Mouse (Mus musculus): ENCODE measurements around the gene Ilf2. TPM values are rescaled to one million over a fixed set of nuclear protein-coding genes. Genes with fewer than 3 reads are reported as not detected.
A peak's percentile ranks its signal among the peaks of the same experiment; 100 is the strongest.

Gene Ilf2
- total RNA-seq, 2 experiments from 2014 or later: 29.6 to 32.2 TPM

- intact Hi-C loops (cut with DNase I): no loop called here
- DNase-seq: no peak
Observed at GRCm38 (mm10) chr3:90505216-90505615, 29.3 kb downstream of the Ilf2 start.

- intact Hi-C loops (cut with DNase I): no loop called here
- no peak for DNase-seq
Observed at GRCm38 (mm10) chr3:90506362-90506761, 30.4 kb downstream of the Ilf2 start.

GRCm38 (mm10) chr3:90508287-90508949, 32.5 kb downstream of the Ilf2 start:
- no peak for DNase-seq
- intact Hi-C loops (cut with DNase I): loop anchor here (2.0 kb wide), 1 partner anchor 18 kb away; the partner anchor contains the start of gene Snapin

GRCm38 (mm10) chr3:90508950-90509746, 33.2 kb downstream of the Ilf2 start, which contains the start of gene Chtop:
Gene Chtop, minus strand, starts transcription at chr3:90509498.
- intact Hi-C loops (cut with DNase I): loop anchor here (2.0 kb wide), 1 partner anchor 18 kb away; the partner anchor contains the start of gene Snapin
- peak; percentile 99 to 100 for DNase-seq

- DNase-seq: no peak
- intact Hi-C loops (cut with DNase I): loop anchor here (2.0 kb wide), 1 partner anchor 19 kb away; the partner anchor contains the start of gene Snapin
Observed at GRCm38 (mm10) chr3:90509747-90510123, 33.8 kb downstream of the Ilf2 start.

- intact Hi-C loops (cut with DNase I): no loop called here
- DNase-seq: no peak
Observed at GRCm38 (mm10) chr3:90512276-90512675, 36.4 kb downstream of the Ilf2 start.

- DNase-seq: no peak
- intact Hi-C loops (cut with DNase I): no loop called here
Observed at GRCm38 (mm10) chr3:90512948-90513642, 37.2 kb downstream of the Ilf2 start.

- intact Hi-C loops (cut with DNase I): no loop called here
- peak; percentile 72 to 80 for DNase-seq
Observed at GRCm38 (mm10) chr3:90513796-90514590, 38.1 kb downstream of the Ilf2 start, which contains the start of the genes S100a1 and S100a13. Gene S100a1, minus strand, starts transcription at chr3:90514392. Gene S100a13, plus strand, starts transcription at chr3:90514435.

- DNase-seq: peak; percentile 78 to 79
- intact Hi-C loops (cut with DNase I): no loop called here
Observed at GRCm38 (mm10) chr3:90514691-90515090, 38.8 kb downstream of the Ilf2 start.

GRCm38 (mm10) chr3:90515242-90515641, 39.3 kb downstream of the Ilf2 start:
- DNase-seq: peak; percentile 55
- intact Hi-C loops (cut with DNase I): no loop called here

GRCm38 (mm10) chr3:90515789-90516188, 39.9 kb downstream of the Ilf2 start:
- intact Hi-C loops (cut with DNase I): no loop called here
- DNase-seq: no peak

GRCm38 (mm10) chr3:90517711-90518110, 41.8 kb downstream of the Ilf2 start:
- intact Hi-C loops (cut with DNase I): no loop called here
- no peak for DNase-seq

- peak in 1 of 2 experiments; percentile 49 for DNase-seq
- intact Hi-C loops (cut with DNase I): loop anchor here (1.0 to 5.0 kb wide), 3 partner anchors 59 to 182 kb away; no protein-coding TSS in a partner anchor
Observed at GRCm38 (mm10) chr3:90525421-90525820, 49.5 kb downstream of the Ilf2 start.

GRCm38 (mm10) chr3:90526076-90526475, 50.1 kb downstream of the Ilf2 start:
- intact Hi-C loops (cut with DNase I): loop anchor here (2.0 to 5.0 kb wide), 2 partner anchors 127 to 181 kb away; no protein-coding TSS in a partner anchor
- DNase-seq: no peak

- intact Hi-C loops (cut with DNase I): loop anchor here (2.0 to 5.0 kb wide), 2 partner anchors 126 to 181 kb away; no protein-coding TSS in a partner anchor
- no peak for DNase-seq
Observed at GRCm38 (mm10) chr3:90526580-90526979, 50.7 kb downstream of the Ilf2 start, which contains the start of gene S100a14. Gene S100a14, plus strand, starts transcription at chr3:90526856.

- no peak for DNase-seq
- intact Hi-C loops (cut with DNase I): loop anchor here (2.0 to 5.0 kb wide), 2 partner anchors 125 to 180 kb away; no protein-coding TSS in a partner anchor
Observed at GRCm38 (mm10) chr3:90527291-90527873, 51.5 kb downstream of the Ilf2 start.

GRCm38 (mm10) chr3:90531713-90532112, 55.8 kb downstream of the Ilf2 start:
- DNase-seq: no peak
- intact Hi-C loops (cut with DNase I): no loop called here

- intact Hi-C loops (cut with DNase I): no loop called here
Observed at GRCm38 (mm10) chr3:90535446-90535845, 59.5 kb downstream of the Ilf2 start.

More at GRCm38 (mm10) chr3:90535446-90535845, 59.5 kb downstream of the Ilf2 start:
- no peak for DNase-seq

Data from heart, postnatal 36 days (tissue).